Mouse (Mus musculus): ENCODE results near the gene Tmem220. TPM values are rescaled to one million over a fixed set of nuclear protein-coding genes. Genes with fewer than 3 reads are reported as not detected.

Tmem220 gene
- polyA plus RNA-seq, 1 experiment from 2014 or later = 1.8 TPM

- 95% methylated on average over 3 of the region's 3 CpGs for WGBS
- no peak for ATAC-seq (replicated peaks; ENCODE audit: low FRiP score, low read depth)
Observed at GRCm38 (mm10) chr11:67039799-67040198, 14.8 kb downstream of the Tmem220 start.

GRCm38 (mm10) chr11:67040483-67040882, 15.5 kb downstream of the Tmem220 start:
- no peaks in the 10 kb centered on the region for H3K9me3 ChIP-seq (replicated peaks; ENCODE audit: low read length)
- H3K27me3 ChIP-seq (ENCODE audit: insufficient read depth, low read length) = no peaks in the 10 kb centered on the region
- 94% methylated on average over 6 of the region's 6 CpGs for WGBS

More at GRCm38 (mm10) chr11:67039799-67040198, 14.8 kb downstream of the Tmem220 start:
- no peak overlapping the region for H3K9ac ChIP-seq (ENCODE audit: low read depth, low read length)
- H3K9me3 ChIP-seq (replicated peaks; ENCODE audit: low read length) = no peaks in the 10 kb centered on the region
- no peak overlapping the region for H3K27ac ChIP-seq
- H3K36me3 ChIP-seq (ENCODE audit: insufficient read depth, low read length) = peaks cover 25% of the 10 kb centered on the region; the same call in 1 of the 2 replicates
- no peaks in the 10 kb centered on the region for H3K4me1 ChIP-seq (replicated peaks; ENCODE audit: insufficient read depth, low read length)
- H3K4me3 ChIP-seq (replicated peaks; ENCODE audit: low read depth, low read length) = no peak overlapping the region
- no peak for DNase-seq (ENCODE audit: low spot score)
- H3K27me3 ChIP-seq (ENCODE audit: insufficient read depth, low read length) = no peaks in the 10 kb centered on the region
- TF ChIP-seq CTCF (IDR thresholded peaks at IDR 0.05; ENCODE audit: low read depth) = peak; percentile 29; the same call in 1 of the 2 replicates
- no peak overlapping the region for H3K4me2 ChIP-seq (ENCODE audit: low read length)

GRCm38 (mm10) chr11:67043007-67043406, 18.1 kb downstream of the Tmem220 start:
- Histone ChIP-seq H3K9me3 (replicated peaks; ENCODE audit: low read length) (no peaks in the 10 kb centered on the region), H3K27ac (no peak overlapping the region), H3K36me3 (ENCODE audit: insufficient read depth, low read length) (peaks cover 25% of the 10 kb centered on the region; the same call in 1 of the 2 replicates), H3K27me3 (ENCODE audit: insufficient read depth, low read length) (no peaks in the 10 kb centered on the region), H3K4me3 (replicated peaks; ENCODE audit: low read depth, low read length) (no peak overlapping the region), H3K4me1 (replicated peaks; ENCODE audit: insufficient read depth, low read length) (no peaks in the 10 kb centered on the region), H3K9ac (ENCODE audit: low read depth, low read length) (no peak overlapping the region), H3K4me2 (ENCODE audit: low read length) (no peak overlapping the region)
- no peak for ATAC-seq (replicated peaks; ENCODE audit: low FRiP score, low read depth)
- DNase-seq (ENCODE audit: low spot score) = no peak
- WGBS = 64% methylated on average over 8 of the region's 8 CpGs
- no peak for TF ChIP-seq CTCF (IDR thresholded peaks at IDR 0.05; ENCODE audit: low read depth)

More at GRCm38 (mm10) chr11:67040483-67040882, 15.5 kb downstream of the Tmem220 start:
- H3K27ac ChIP-seq = no peak overlapping the region
- H3K4me3 ChIP-seq (replicated peaks; ENCODE audit: low read depth, low read length) = no peak overlapping the region
- H3K36me3 ChIP-seq (ENCODE audit: insufficient read depth, low read length) = peaks cover 25% of the 10 kb centered on the region; the same call in 1 of the 2 replicates
- no peak for TF ChIP-seq CTCF (IDR thresholded peaks at IDR 0.05; ENCODE audit: low read depth)
- no peaks in the 10 kb centered on the region for H3K4me1 ChIP-seq (replicated peaks; ENCODE audit: insufficient read depth, low read length)
- no peak overlapping the region for H3K9ac ChIP-seq (ENCODE audit: low read depth, low read length)
- DNase-seq (ENCODE audit: low spot score) (no peak), ATAC-seq (replicated peaks; ENCODE audit: low FRiP score, low read depth) (no peak)
- no peak overlapping the region for H3K4me2 ChIP-seq (ENCODE audit: low read length)

- Histone ChIP-seq H3K4me2 (ENCODE audit: low read length) (no peak overlapping the region), H3K4me1 (replicated peaks; ENCODE audit: insufficient read depth, low read length) (no peaks in the 10 kb centered on the region), H3K36me3 (ENCODE audit: insufficient read depth, low read length) (peaks cover 24% of the 10 kb centered on the region; the same call in 1 of the 2 replicates), H3K9me3 (replicated peaks; ENCODE audit: low read length) (no peaks in the 10 kb centered on the region), H3K27me3 (ENCODE audit: insufficient read depth, low read length) (no peaks in the 10 kb centered on the region), H3K4me3 (replicated peaks; ENCODE audit: low read depth, low read length) (no peak overlapping the region), H3K27ac (no peak overlapping the region), H3K9ac (ENCODE audit: low read depth, low read length) (no peak overlapping the region)
- WGBS = 62% methylated on average over 6 of the region's 6 CpGs
- ATAC-seq (replicated peaks; ENCODE audit: low FRiP score, low read depth) (no peak; the same call in 1 of the 2 replicates), DNase-seq (ENCODE audit: low spot score) (no peak)
- no peak for TF ChIP-seq CTCF (IDR thresholded peaks at IDR 0.05; ENCODE audit: low read depth)
Observed at GRCm38 (mm10) chr11:67044959-67045358, 20.0 kb downstream of the Tmem220 start.

- TF ChIP-seq CTCF (IDR thresholded peaks at IDR 0.05; ENCODE audit: low read depth) = no peak
- H3K9ac ChIP-seq (ENCODE audit: low read depth, low read length) = no peak overlapping the region
- H3K4me3 ChIP-seq (replicated peaks; ENCODE audit: low read depth, low read length) = no peak overlapping the region
- H3K4me2 ChIP-seq (ENCODE audit: low read length) = no peak overlapping the region
- DNase-seq (ENCODE audit: low spot score) = no peak
- H3K4me1 ChIP-seq (replicated peaks; ENCODE audit: insufficient read depth, low read length) = no peaks in the 10 kb centered on the region
- no peak overlapping the region for H3K27ac ChIP-seq
- 91% methylated on average over 5 of the region's 5 CpGs for WGBS
- no peaks in the 10 kb centered on the region for H3K9me3 ChIP-seq (replicated peaks; ENCODE audit: low read length)
- 0 out of 2 replicates have a peak, but pooled peaks cover 5% of the 10 kb centered on the region for H3K36me3 ChIP-seq (ENCODE audit: insufficient read depth, low read length)
- no peak for ATAC-seq (replicated peaks; ENCODE audit: low FRiP score, low read depth)
- no peaks in the 10 kb centered on the region for H3K27me3 ChIP-seq (ENCODE audit: insufficient read depth, low read length)
Observed at GRCm38 (mm10) chr11:67047199-67047598, 22.2 kb downstream of the Tmem220 start.

GRCm38 (mm10) chr11:67048496-67048895, 23.5 kb downstream of the Tmem220 start:
- ATAC-seq (replicated peaks; ENCODE audit: low FRiP score, low read depth) (no peak), DNase-seq (ENCODE audit: low spot score) (no peak)
- H3K36me3 ChIP-seq (ENCODE audit: insufficient read depth, low read length) = 0 out of 2 replicates have a peak, but pooled peaks cover 5% of the 10 kb centered on the region
- no peak for TF ChIP-seq CTCF (IDR thresholded peaks at IDR 0.05; ENCODE audit: low read depth)
- H3K4me2 ChIP-seq (ENCODE audit: low read length) = no peak overlapping the region
- no peaks in the 10 kb centered on the region for H3K27me3 ChIP-seq (ENCODE audit: insufficient read depth, low read length)
- WGBS = 87% methylated on average over 8 of the region's 8 CpGs
- H3K9me3 ChIP-seq (replicated peaks; ENCODE audit: low read length) = no peaks in the 10 kb centered on the region
- 0 out of 2 replicates have a peak, but pooled peaks cover 3% of the 10 kb centered on the region for H3K4me1 ChIP-seq (replicated peaks; ENCODE audit: insufficient read depth, low read length)
- H3K27ac ChIP-seq = no peak overlapping the region
- H3K4me3 ChIP-seq (replicated peaks; ENCODE audit: low read depth, low read length) = no peak overlapping the region
- no peak overlapping the region for H3K9ac ChIP-seq (ENCODE audit: low read depth, low read length)

GRCm38 (mm10) chr11:67049256-67049655, 24.3 kb downstream of the Tmem220 start:
- ATAC-seq (replicated peaks; ENCODE audit: low FRiP score, low read depth) (no peak), DNase-seq (ENCODE audit: low spot score) (no peak)
- Histone ChIP-seq H3K27me3 (ENCODE audit: insufficient read depth, low read length) (no peaks in the 10 kb centered on the region), H3K9ac (ENCODE audit: low read depth, low read length) (no peak overlapping the region), H3K4me1 (replicated peaks; ENCODE audit: insufficient read depth, low read length) (0 out of 2 replicates have a peak, but pooled peaks cover 3% of the 10 kb centered on the region), H3K36me3 (ENCODE audit: insufficient read depth, low read length) (0 out of 2 replicates have a peak, but pooled peaks cover 5% of the 10 kb centered on the region), H3K9me3 (replicated peaks; ENCODE audit: low read length) (no peaks in the 10 kb centered on the region), H3K4me3 (replicated peaks; ENCODE audit: low read depth, low read length) (no peak overlapping the region), H3K27ac (no peak overlapping the region), H3K4me2 (ENCODE audit: low read length) (no peak overlapping the region)
- no peak for TF ChIP-seq CTCF (IDR thresholded peaks at IDR 0.05; ENCODE audit: low read depth)
- WGBS = 86% methylated on average over 3 of the region's 3 CpGs
